Mouse (Mus musculus): ENCODE measurements around the gene Mcfd2. TPM values are rescaled to one million over a fixed set of nuclear protein-coding genes. Genes with fewer than 3 reads are reported as not detected.

Gene Mcfd2
- polyA plus RNA-seq, 1 experiment from 2014 or later: 80.0 TPM

DNA sequence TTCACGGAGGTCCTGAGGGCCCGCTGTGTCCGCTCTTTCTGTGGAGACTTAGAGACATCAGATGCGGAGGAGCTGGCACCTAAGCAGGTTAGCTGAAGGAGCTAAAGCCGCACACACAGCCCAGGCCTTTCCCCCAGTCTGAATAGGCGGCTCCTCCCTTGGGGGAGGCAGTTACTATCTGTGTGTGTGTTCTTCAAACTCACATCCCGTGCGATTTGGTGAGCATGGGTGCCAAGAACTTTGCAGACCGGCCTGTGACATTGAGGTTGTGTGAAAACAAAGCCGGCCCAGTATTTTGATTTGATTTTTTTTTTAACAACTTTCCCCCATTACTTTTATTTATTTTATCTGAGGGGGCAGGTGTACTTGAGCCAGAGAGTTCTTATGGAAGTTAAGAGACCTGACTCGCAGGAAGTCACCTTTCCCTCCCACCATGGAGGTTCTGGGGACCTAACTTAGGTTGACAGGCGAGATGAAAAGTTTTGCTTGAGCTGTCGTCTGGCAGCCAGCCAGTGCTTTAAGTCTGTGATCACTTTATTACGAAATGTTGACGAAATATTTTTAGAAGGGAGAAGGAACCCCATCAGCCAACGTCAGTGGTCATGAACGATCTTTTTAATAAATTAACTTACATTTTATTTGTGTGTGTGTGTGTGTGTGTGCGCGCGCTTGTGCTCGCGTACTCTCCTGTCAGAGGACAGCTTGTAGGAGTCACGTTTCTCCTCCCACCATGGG, 20.2 kb upstream of the Mcfd2 start:
- Histone ChIP-seq H3K4me3 (ENCODE audit: low read depth, low read length) (no peak overlapping the region), H3K9ac (ENCODE audit: low read length) (no peak overlapping the region), H3K27ac (replicated peaks; ENCODE audit: low read depth, low read length) (no peak overlapping the region), H3K4me2 (ENCODE audit: low read depth, severe bottlenecking) (no peak overlapping the region), H3K9me3 (ENCODE audit: control insufficient read depth, low read length) (no peaks in the 10 kb centered on the region), H3K27me3 (ENCODE audit: control insufficient read depth, insufficient read depth, low read length) (peaks cover 14% of the 10 kb centered on the region), H3K4me1 (ENCODE audit: control insufficient read depth, insufficient read depth, low read length) (0 out of 2 replicates have a peak, but pooled peaks cover 3% of the 10 kb centered on the region), H3K36me3 (ENCODE audit: control insufficient read depth, insufficient read depth, low read length) (no peaks in the 10 kb centered on the region)
- 83% methylated on average over 23 of the region's 23 CpGs for WGBS
- no peak for DNase-seq (ENCODE audit: low spot score)
- ATAC-seq (ENCODE audit: insufficient number of reproducible peaks, low FRiP score, low TSS enrichment, low read depth): no peak

DNA sequence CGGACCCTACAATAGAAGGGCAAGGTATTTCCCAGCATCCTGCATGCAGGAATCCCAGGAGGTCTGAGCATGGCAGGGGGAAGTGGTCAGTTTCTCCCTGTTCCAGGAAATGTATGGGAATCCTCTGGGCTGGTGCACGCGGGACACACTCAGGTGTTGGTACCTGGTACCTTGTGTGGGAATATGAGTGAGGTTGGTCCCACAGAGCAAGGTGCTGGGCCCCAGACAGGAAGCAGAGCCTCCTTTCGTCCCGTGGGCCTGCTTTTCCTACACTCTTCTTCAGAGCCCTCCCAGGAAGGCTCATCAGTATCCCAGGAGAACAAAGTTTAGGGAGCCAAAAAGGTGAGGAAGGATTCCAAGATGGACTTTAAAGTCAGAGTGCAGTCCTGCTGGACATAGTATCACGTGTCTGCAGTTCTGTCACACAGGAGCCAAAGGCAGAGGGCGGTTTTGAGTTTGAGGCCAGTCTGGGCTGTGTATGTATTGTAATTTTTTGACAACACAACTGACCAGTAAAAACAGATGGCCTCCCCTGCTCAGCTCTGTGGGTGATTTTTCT, 18.8 kb upstream of the Mcfd2 start:
- no peak for DNase-seq (ENCODE audit: low spot score)
- 66% methylated on average over 7 of the region's 7 CpGs for WGBS
- H3K4me1 ChIP-seq (ENCODE audit: control insufficient read depth, insufficient read depth, low read length): 0 out of 2 replicates have a peak, but pooled peaks cover 3% of the 10 kb centered on the region
- no peak overlapping the region for H3K4me2 ChIP-seq (ENCODE audit: low read depth, severe bottlenecking)
- no peak overlapping the region for H3K4me3 ChIP-seq (ENCODE audit: low read depth, low read length)
- no peaks in the 10 kb centered on the region for H3K36me3 ChIP-seq (ENCODE audit: control insufficient read depth, insufficient read depth, low read length)
- H3K9me3 ChIP-seq (ENCODE audit: control insufficient read depth, low read length): no peaks in the 10 kb centered on the region
- no peak for ATAC-seq (ENCODE audit: insufficient number of reproducible peaks, low FRiP score, low TSS enrichment, low read depth)
- peaks cover 14% of the 10 kb centered on the region for H3K27me3 ChIP-seq (ENCODE audit: control insufficient read depth, insufficient read depth, low read length)
- H3K27ac ChIP-seq (replicated peaks; ENCODE audit: low read depth, low read length): no peak overlapping the region
- no peak overlapping the region for H3K9ac ChIP-seq (ENCODE audit: low read length)

DNA sequence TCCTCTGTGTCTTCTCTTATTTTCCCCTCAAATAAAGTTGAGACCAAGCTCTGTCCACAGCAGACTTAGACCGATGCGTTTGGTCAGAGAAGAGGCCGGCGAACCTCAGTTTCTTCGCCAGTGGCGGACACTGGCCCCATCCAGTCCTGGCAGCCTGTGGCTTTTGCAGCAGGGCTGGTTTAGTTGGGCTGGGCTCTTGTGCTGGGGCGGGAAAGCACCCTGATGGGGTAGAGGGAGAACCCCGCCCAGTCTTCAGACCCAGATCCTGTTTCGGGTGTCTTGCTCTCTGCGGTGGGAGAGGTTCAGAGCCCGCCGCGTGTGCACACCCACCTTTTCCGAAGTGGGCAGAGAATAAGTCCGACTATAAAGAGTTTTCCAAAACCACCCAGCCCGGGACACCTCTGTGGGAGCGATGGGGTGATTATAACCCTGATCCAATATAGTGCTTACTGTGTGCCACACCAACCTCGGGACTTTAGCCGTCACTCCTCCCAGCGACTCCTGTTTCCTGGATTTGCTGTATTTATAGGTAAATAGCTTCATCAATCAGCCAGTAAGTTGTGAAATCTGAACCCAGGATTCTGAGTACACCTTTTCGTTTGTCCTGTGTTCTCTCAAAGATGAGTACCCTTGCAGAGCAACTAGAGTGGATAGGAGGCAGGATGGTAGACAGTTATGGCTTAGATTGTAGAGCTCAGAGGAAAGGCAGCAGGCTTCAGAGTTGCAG, 18.2 kb upstream of the Mcfd2 start:
- Histone ChIP-seq H3K4me1 (ENCODE audit: control insufficient read depth, insufficient read depth, low read length) (0 out of 2 replicates have a peak, but pooled peaks cover 3% of the 10 kb centered on the region), H3K4me2 (ENCODE audit: low read depth, severe bottlenecking) (peak overlapping the region; percentile 99), H3K27me3 (ENCODE audit: control insufficient read depth, insufficient read depth, low read length) (peaks cover 14% of the 10 kb centered on the region), H3K36me3 (ENCODE audit: control insufficient read depth, insufficient read depth, low read length) (no peaks in the 10 kb centered on the region), H3K9ac (ENCODE audit: low read length) (0 out of 2 replicates have a peak overlapping the region, but pooled peaks have one; percentile 28), H3K27ac (replicated peaks; ENCODE audit: low read depth, low read length) (no peak overlapping the region), H3K4me3 (ENCODE audit: low read depth, low read length) (peak overlapping the region; percentile 72), H3K9me3 (ENCODE audit: control insufficient read depth, low read length) (no peaks in the 10 kb centered on the region)
- WGBS: 4% methylated on average over 21 of the region's 21 CpGs
- DNase-seq (ENCODE audit: low spot score) (peak; percentile 47), ATAC-seq (ENCODE audit: insufficient number of reproducible peaks, low FRiP score, low TSS enrichment, low read depth) (no peak)

DNA sequence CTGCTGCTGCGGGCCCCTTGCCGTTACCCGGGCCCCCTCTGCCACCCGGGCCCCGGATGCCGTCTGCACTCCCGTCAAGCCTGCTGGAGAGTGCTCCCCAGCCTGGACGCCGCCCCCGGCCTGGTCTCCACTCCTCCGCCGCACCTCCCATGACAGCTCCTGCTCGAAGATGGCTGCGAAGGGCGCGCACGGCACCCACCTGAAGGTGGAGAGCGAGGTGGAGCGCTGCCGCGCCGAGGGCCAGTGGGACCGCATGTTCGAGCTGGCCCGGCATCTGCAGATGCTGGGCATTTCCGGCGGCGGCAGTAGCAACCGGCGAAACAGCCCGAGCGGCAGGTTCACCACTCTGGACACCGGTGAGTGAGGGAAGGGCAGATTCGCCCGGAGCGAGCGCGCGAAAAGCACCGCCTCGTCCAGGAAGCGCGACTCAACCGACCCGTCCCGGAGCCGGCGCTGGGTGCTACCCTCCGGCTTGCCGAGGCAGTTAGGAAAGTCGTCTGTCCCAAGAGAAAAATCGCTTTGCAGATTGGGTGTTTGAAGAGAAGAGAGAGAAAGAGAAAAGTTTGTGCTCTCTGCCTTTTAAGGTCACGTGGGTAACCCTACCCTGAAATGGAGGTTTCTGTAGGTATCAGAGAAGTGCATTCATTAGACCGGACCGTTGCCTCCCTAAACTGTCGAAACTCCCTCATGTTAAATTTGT, 17.5 kb upstream of the Mcfd2 start:
- Histone ChIP-seq H3K9me3 (ENCODE audit: control insufficient read depth, low read length) (no peaks in the 10 kb centered on the region), H3K4me1 (ENCODE audit: control insufficient read depth, insufficient read depth, low read length) (0 out of 2 replicates have a peak, but pooled peaks cover 3% of the 10 kb centered on the region), H3K4me2 (ENCODE audit: low read depth, severe bottlenecking) (peak overlapping the region; percentile 99), H3K9ac (ENCODE audit: low read length) (peak overlapping the region; percentile 84), H3K36me3 (ENCODE audit: control insufficient read depth, insufficient read depth, low read length) (no peaks in the 10 kb centered on the region), H3K4me3 (ENCODE audit: low read depth, low read length) (peak overlapping the region; percentile 72), H3K27ac (replicated peaks; ENCODE audit: low read depth, low read length) (no peak overlapping the region), H3K27me3 (ENCODE audit: control insufficient read depth, insufficient read depth, low read length) (peaks cover 14% of the 10 kb centered on the region)
- peak; percentile 48 for ATAC-seq (ENCODE audit: insufficient number of reproducible peaks, low FRiP score, low TSS enrichment, low read depth)
- peak; percentile 71 for DNase-seq (ENCODE audit: low spot score)
- WGBS: under 1% methylated on average over 54 of the region's 56 CpGs

DNA sequence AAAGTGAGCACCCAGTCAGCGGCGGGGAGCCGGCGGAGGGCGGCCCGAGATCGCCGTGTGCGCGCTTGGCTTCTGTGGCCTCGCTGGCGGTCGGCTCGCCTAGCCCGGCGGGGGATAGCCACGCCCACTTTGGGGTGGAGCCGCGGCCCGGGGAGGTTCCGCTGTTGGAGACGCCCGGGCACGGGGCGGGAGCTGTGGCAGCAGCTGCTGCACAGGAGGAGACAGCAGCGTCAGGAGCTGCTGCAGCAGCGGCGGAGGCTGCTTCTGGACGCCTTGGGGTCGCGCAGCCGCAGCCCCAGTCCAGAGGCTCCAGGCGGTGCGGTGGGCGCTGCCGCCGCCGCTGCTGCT, 16.9 kb upstream of the Mcfd2 start, which contains the start of gene Ttc7:
TSS of gene Ttc7 (plus strand) at position 181 of the 348 bp plus-strand sequence.
- DNase-seq (ENCODE audit: low spot score): peak; percentile 98
- Histone ChIP-seq H3K27ac (replicated peaks; ENCODE audit: low read depth, low read length) (peak within 1 kb of the TSS; percentile 81), H3K4me1 (ENCODE audit: control insufficient read depth, insufficient read depth, low read length) (0 out of 2 replicates have a peak, but pooled peaks cover 3% of the 10 kb centered on the region), H3K4me3 (ENCODE audit: low read depth, low read length) (peak within 1 kb of the TSS; percentile 72), H3K27me3 (ENCODE audit: control insufficient read depth, insufficient read depth, low read length) (peaks cover 14% of the 10 kb centered on the region), H3K36me3 (ENCODE audit: control insufficient read depth, insufficient read depth, low read length) (no peaks in the 10 kb centered on the region), H3K4me2 (ENCODE audit: low read depth, severe bottlenecking) (peak within 1 kb of the TSS; percentile 99), H3K9ac (ENCODE audit: low read length) (peak within 1 kb of the TSS; percentile 84), H3K9me3 (ENCODE audit: control insufficient read depth, low read length) (no peaks in the 10 kb centered on the region)
- WGBS: under 1% methylated on average over 37 of the region's 38 CpGs
- peak; percentile 88 for ATAC-seq (ENCODE audit: insufficient number of reproducible peaks, low FRiP score, low TSS enrichment, low read depth)

DNA sequence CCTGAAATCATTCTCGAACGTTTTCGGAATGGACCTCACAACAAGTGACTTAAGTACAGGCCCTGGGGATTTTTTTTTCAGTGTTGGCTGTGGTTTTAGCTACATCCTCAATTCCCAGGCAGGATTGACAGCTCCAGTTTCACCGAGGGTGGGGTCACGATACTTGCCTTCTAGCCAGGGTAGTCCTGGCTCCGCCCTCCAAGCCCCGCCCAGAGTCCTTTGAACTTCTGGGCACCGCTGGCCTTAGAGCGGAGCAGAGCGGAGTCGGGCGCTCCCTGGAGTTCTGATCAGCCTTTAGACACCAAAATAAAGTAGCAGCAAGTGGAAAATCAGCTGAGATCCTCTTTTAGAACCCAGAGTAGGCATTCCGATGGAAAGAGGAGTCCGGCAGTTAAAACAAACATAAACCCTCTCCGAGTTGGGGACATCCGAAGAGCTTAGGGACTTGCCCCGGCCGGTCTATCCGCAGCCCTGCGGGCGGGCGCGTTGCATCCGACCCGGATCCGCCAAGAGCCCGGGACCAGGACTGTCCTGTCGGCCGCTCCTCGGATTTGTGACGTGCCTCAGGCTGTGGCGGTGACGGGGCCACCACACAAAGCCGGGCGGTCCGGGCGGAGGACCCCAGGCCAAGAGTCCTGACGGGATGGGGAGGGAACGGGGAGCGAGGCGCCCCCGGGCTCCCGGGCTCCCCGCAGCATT, 16.4 kb upstream of the Mcfd2 start:
- Histone ChIP-seq H3K36me3 (ENCODE audit: control insufficient read depth, insufficient read depth, low read length) (no peaks in the 10 kb centered on the region), H3K9ac (ENCODE audit: low read length) (peak overlapping the region; percentile 84), H3K27ac (replicated peaks; ENCODE audit: low read depth, low read length) (peak overlapping the region; percentile 81), H3K27me3 (ENCODE audit: control insufficient read depth, insufficient read depth, low read length) (peaks cover 14% of the 10 kb centered on the region), H3K4me1 (ENCODE audit: control insufficient read depth, insufficient read depth, low read length) (0 out of 2 replicates have a peak, but pooled peaks cover 3% of the 10 kb centered on the region), H3K4me2 (ENCODE audit: low read depth, severe bottlenecking) (peak overlapping the region; percentile 99), H3K9me3 (ENCODE audit: control insufficient read depth, low read length) (no peaks in the 10 kb centered on the region), H3K4me3 (ENCODE audit: low read depth, low read length) (peak overlapping the region; percentile 72)
- under 1% methylated on average over 44 of the region's 44 CpGs for WGBS
- peak; percentile 90 for DNase-seq (ENCODE audit: low spot score)
- peak; percentile 83 for ATAC-seq (ENCODE audit: insufficient number of reproducible peaks, low FRiP score, low TSS enrichment, low read depth)

DNA sequence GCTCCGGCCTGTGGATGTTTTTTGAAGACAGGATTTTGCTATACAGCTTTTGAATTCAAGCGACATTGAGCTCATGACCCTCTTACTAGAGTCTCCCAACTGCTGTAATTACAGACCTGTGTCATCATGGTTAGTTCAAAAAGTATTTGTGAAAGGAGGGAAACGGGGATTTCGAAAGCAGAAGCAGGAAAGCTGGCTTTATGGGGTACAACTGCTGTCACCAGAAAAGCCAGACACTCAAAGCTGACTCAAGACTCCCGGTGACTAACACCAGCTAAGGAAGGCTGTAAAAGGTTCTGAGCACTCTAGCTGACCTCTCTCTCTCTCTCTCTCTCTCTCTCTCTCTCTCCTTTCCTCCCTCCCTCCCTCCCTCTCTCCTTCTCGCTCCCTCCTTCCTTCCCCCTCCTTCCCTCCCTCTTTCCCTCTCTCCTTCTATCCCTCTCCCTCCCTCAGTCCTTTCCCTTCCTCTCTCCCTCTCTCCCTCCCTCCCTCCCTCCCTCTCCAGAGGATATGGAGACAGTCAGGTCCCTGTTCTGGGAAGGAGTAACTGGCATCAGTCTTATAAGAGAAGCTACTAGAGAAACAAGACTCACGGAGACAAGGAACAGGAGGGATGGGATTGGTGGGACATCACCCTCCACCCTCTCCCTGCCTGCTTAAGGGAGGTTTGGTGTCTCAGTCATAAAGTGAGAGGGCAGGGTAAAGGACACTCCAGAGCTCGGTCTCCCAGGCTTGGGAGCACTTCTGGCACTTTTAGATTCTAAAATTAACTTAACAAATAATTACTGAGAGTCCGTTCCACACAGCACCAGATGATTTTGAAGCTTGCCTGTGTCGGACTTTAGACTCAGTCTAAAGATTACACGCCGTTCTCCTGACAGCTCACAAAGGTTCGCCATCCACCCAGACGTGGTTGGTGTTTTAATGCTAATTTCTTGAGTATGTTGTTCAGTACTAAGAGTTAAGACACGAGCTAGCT, 9.9 kb upstream of the Mcfd2 start:
- no peak overlapping the region for H3K9ac ChIP-seq (ENCODE audit: low read length)
- ATAC-seq (ENCODE audit: insufficient number of reproducible peaks, low FRiP score, low TSS enrichment, low read depth): no peak
- H3K27me3 ChIP-seq (ENCODE audit: control insufficient read depth, insufficient read depth, low read length): no peaks in the 10 kb centered on the region
- no peak overlapping the region for H3K4me3 ChIP-seq (ENCODE audit: low read depth, low read length)
- H3K27ac ChIP-seq (replicated peaks; ENCODE audit: low read depth, low read length): no peak overlapping the region
- H3K4me2 ChIP-seq (ENCODE audit: low read depth, severe bottlenecking): no peak overlapping the region
- no peaks in the 10 kb centered on the region for H3K36me3 ChIP-seq (ENCODE audit: control insufficient read depth, insufficient read depth, low read length)
- no peaks in the 10 kb centered on the region for H3K4me1 ChIP-seq (ENCODE audit: control insufficient read depth, insufficient read depth, low read length)
- WGBS: 56% methylated on average over 15 of the region's 15 CpGs
- no peak for DNase-seq (ENCODE audit: low spot score)
- peaks cover 3% of the 10 kb centered on the region; the same call in 1 of the 2 replicates for H3K9me3 ChIP-seq (ENCODE audit: control insufficient read depth, low read length)
